Comparison of ENCODE assay signal across 1 mouse cellular context in genomic region chr9:14758590-14758989, GRCm38 (mm10).
TF ChIP-seq lines count a peak whose summit lies in the region.

No protein-coding gene starts in this region.

TF ChIP-seq in CH12.LX, 34 proteins besides CTCF, POLR2A, EP300 and RAD21 (continued from another document):
- TF ChIP-seq SIN3A (IDR thresholded peaks at IDR 0.05; ENCODE audit: low read length) (no peak), TCF12 (IDR thresholded peaks at IDR 0.05; ENCODE audit: low read depth, low read length) (no peak), MYC (IDR thresholded peaks at IDR 0.05; ENCODE audit: low read depth, low read length) (no peak), ELF1 (IDR thresholded peaks at IDR 0.05; ENCODE audit: low read depth, low read length) (peak; percentile 65; the same call in 1 of the 2 replicates), E2F4 (IDR thresholded peaks at IDR 0.05; ENCODE audit: insufficient replicate concordance, low read depth, low read length) (no peak), NELFE (IDR thresholded peaks at IDR 0.05; ENCODE audit: low read depth, low read length) (no peak), UBTF (IDR thresholded peaks at IDR 0.05; ENCODE audit: low read depth, low read length) (no peak), MAZ (IDR thresholded peaks at IDR 0.05; ENCODE audit: low read depth, low read length) (0 out of 2 replicates have a peak, but pooled peaks have one; percentile 23), CHD2 (IDR thresholded peaks at IDR 0.05; ENCODE audit: low read length) (no peak)
